Mouse (Mus musculus): ENCODE measurements around the gene Sertad4. TPM values are rescaled to one million over a fixed set of nuclear protein-coding genes. Genes with fewer than 3 reads are reported as not detected.

The Sertad4 gene
- 10 to 100 TPM; 11.1 to 17.6 TPM for total RNA-seq (2021)

DNA sequence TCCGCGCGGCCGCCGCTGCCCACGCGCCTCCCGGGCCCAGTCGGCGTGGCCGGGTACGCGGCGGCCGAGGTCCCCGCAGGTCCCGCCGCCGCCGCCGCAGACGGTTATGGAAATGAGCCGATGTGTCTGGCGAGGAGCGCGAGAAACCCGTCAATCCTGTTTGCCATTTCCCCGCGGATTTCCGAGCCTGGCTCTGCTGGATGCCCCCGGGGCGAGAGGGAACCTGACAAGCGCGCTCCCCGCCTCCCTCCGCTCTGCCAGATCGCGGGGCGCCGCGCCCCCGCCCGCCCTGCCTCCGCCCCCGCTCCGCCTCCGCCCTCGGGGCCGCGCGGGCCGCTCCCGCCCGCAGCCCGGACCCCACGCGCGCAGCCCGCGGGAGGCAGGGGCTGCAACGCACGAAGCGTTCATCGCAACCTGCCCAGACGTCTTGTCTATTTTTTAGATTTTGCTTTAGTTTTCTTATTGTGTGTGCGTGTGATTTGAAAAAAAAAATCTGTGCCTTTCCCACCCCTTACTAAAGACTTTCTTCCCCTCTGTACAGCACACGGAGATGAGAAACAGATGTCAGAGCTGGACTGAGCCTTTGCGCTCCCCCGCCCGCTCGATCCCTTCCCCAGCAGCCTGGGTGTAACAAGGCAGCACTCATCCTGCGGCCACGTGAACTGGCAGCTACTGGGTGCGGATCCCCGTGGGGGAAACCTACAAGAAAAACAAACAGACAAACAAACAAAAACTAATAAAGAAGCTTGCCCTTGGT is at the start of gene Sertad4:
TSS of gene Sertad4 (minus strand) at position 283 of the 757 bp plus-strand sequence.
- DNase-seq (ENCODE audit: low spot score in 2 of 2), result peak; percentile 35 to 55
- intact Hi-C loops (cut with DNase I), result loop anchor here (2.0 kb wide), 1 partner anchor 21 kb away; no protein-coding TSS in a partner anchor

DNA sequence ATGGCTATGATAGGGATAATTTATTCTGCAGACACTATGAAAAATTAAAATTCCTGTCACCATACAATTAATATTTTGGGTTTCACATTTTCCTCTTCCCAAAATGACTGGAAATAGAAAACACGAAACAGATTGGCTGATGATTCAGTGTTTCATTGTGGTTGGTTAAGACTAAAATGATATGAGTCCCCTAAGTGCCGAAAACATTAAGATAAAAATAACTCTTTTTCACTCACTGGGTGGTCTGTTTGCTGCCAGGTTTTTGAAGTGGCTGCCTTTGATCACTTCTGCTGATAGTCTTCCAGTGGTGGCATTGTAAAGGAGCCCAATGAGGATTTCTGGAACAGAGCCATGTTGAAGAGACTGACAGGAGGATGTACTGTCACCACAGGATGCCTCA is 46.0 kb upstream of the Sertad4 start:
- no peak for DNase-seq (ENCODE audit: low spot score in 2 of 2)
- intact Hi-C loops (cut with DNase I), result no loop called here

- intact Hi-C loops (cut with DNase I), result no loop called here
- DNase-seq (ENCODE audit: low spot score in 2 of 2), result no peak
Measured at GRCm38 (mm10) chr1:192900913-192901312, 45.4 kb upstream of the Sertad4 start.

- intact Hi-C loops (cut with DNase I), result no loop called here
- no peak for DNase-seq (ENCODE audit: low spot score in 2 of 2)
Measured at GRCm38 (mm10) chr1:192898742-192899141, 43.2 kb upstream of the Sertad4 start.

DNA sequence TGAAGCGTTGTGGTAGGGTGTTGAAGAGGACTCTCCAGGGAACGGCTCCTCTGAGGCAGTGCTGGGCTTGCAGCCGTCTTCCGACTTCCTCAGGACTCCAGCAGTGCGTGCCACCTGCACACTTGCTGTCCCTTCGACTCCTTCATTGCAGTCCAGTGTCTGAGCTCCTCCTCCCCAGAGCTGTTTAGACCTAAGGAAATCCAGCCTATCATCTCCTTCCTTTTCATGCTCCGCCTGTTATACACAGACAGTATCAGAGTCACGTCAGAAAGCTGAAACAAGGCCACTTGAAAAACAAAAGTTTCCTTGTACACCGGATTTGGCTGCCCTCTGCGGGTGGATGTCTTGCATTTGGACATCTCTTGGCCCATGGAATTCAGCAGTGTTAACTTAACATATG is 41.7 kb upstream of the Sertad4 start:
- intact Hi-C loops (cut with DNase I), result no loop called here
- DNase-seq (ENCODE audit: low spot score in 2 of 2), result no peak

DNA sequence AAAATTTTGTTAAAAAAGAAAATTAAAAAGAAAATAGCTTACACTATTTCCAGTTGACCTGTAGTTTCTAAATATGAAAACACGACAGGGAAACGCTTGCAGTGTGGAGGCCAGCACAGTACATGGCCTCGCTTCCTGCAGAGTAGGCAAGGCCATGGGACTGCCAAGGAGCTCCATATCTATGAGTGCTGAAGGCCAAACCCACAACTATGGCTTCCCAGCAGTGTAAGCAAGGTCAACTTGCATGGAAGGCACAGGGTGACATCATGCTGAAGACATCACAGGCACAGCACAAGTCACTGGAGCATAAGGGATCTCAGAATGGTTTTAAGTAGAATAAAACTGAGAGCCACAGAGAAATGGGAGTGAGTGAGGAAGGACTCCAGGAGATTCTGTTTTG is 40.5 kb upstream of the Sertad4 start:
- DNase-seq (ENCODE audit: low spot score in 2 of 2), result no peak
- intact Hi-C loops (cut with DNase I), result no loop called here

GRCm38 (mm10) chr1:192890716-192891115 is 35.2 kb upstream of the Sertad4 start:
- intact Hi-C loops (cut with DNase I), result no loop called here
- DNase-seq (ENCODE audit: low spot score in 2 of 2), result no peak

GRCm38 (mm10) chr1:192882617-192883295 is 27.2 kb upstream of the Sertad4 start:
- intact Hi-C loops (cut with DNase I), result no loop called here

GRCm38 (mm10) chr1:192880130-192880529 is 24.6 kb upstream of the Sertad4 start:
- DNase-seq (ENCODE audit: low spot score in 2 of 2), result no peak
- intact Hi-C loops (cut with DNase I), result no loop called here

More at GRCm38 (mm10) chr1:192882617-192883295, 27.2 kb upstream of the Sertad4 start:
- DNase-seq (ENCODE audit: low spot score in 2 of 2), result no peak

DNA sequence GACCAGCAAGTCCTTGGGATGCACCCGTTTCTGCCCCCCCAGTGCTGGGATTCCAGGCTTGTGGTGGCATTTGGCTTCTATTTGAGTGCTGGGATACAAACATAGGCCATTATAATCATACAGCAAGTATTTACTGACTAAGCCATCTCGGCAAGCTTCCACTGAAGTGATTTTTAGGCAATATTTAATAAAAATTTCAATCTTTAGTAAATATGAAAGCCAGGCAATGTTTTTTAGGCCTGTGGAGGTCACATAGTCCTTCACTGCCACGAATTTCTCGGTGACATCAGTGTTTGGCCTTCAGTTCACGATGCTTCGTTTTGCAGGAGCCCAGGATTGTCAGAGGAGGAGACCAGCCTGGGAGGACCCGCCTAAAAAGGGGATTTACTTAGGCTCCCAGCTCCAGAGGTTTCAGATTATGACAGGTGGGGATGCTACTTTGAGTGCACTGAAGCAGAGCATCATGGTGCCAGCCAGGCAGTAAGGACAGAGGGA is 23.6 kb upstream of the Sertad4 start:
- no peak for DNase-seq (ENCODE audit: low spot score in 2 of 2)
- intact Hi-C loops (cut with DNase I), result no loop called here

DNA sequence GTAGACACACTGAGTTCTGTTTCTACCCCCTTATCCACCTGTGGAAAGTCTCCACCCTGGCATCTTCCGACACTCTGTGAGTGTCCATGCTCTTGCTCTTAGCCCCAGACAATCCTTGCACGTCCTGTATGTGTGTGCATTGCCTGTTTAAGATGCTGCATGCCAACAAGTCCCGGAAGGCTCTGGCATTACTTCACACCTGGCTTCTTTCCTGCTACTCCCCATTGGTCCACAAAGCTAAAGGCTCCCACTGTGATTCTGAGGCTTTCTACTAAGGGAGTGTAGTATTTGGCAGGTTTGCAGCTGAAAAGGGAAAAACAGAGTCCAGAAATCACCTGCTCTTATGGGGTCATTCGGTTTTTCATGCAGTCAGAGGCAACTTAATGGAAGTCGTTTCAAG is 17.3 kb upstream of the Sertad4 start:
- no peak for DNase-seq (ENCODE audit: low spot score in 2 of 2)

DNA sequence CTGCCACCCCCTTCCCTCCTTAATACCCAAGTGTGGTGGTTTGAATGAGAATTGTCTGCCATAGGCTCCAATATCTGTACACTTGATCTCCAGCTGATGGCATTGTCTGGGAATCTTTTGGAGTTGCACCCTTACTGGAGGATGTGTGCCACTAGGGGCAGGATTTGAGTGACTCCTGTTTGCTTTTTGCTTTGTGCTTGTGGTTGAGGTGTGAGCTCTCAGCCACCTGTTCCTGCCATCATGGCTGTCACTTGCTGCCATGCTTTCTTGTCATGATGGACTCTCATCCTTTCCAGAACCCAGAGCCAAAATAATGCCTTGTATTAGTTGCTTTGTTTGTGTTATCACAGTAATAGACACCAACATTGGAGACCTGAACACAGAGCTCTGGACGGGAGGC is 14.2 kb upstream of the Sertad4 start:
- intact Hi-C loops (cut with DNase I), result no loop called here
- no peak for DNase-seq (ENCODE audit: low spot score in 2 of 2)

More for the DNA sequence above, 17.3 kb upstream of the Sertad4 start:
- intact Hi-C loops (cut with DNase I), result no loop called here

DNA sequence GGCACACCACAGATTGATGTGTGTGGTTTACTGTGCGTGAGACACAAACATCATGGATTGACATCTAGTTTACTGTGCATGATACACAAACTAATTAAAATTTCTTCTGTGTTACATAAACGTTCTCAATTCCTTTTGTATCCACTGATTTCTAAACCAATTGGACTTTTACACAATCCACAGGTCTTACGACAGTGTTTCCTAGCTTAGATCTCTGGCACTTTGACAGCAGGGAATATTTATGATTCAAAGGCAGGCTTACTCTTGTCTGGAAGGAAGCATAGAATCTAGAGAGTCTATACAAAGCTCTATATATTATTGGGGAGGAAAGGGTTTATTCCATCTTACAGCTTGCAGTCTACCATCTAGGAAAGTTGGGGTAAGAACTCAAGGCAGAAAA is 8.9 kb upstream of the Sertad4 start:
- intact Hi-C loops (cut with DNase I), result no loop called here
- DNase-seq (ENCODE audit: low spot score in 2 of 2), result no peak

DNA sequence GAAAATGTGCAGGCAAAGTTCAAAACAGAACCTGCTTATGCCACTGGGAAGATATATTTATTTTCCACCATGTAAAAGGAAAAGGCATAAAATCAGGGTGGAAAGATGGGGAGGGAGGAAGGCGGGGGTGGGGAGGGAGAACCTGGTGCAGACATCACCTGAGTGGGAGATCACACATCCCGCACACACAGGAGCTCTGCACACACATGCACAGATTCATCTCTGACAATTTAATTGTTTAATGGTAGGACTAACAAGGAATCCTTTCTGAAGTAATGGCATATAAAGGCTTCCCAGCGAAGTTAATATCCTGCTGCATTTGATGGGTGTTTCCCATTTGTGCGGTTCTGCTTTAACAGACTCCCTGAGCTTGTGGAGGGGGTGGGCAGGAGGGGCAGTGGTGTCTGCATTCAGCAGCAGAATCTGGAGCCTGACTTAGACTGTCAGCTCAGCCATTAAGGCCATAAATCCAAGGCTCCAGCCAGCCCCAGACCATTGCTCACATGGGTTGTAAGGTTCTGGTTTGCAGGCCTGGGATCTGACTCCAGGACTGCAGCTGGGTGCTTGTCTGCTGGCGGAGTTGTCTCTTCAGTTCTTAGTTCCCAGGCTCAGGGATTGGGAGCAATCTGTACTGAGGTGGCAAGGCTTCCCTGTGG is 5.9 kb upstream of the Sertad4 start:
- intact Hi-C loops (cut with DNase I), result no loop called here
- no peak for DNase-seq (ENCODE audit: low spot score in 2 of 2)

DNA sequence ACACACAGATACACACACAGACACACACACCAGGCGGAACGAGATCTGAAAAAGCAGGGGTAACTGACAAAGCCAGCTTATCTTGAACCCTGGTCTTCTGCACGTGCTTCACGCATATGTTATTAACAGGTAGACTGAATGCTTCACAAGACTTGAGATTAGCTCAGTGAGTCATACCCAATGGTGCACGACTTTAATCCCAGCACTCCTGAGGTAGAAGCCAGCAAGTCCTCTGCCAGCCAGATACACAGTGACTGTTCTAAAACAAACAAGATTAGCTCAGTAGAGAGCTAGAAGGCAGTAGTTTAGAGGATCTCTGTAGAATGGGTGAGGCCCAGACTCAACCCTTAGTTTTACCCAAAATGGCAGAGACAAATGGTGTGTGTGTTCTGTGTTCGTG is 4.7 kb upstream of the Sertad4 start:
- DNase-seq (ENCODE audit: low spot score in 2 of 2), result no peak
- intact Hi-C loops (cut with DNase I), result no loop called here

GRCm38 (mm10) chr1:192857582-192857981 is 2.0 kb upstream of the Sertad4 start:
- DNase-seq (ENCODE audit: low spot score in 2 of 2), result no peak
- intact Hi-C loops (cut with DNase I), result no loop called here

DNA sequence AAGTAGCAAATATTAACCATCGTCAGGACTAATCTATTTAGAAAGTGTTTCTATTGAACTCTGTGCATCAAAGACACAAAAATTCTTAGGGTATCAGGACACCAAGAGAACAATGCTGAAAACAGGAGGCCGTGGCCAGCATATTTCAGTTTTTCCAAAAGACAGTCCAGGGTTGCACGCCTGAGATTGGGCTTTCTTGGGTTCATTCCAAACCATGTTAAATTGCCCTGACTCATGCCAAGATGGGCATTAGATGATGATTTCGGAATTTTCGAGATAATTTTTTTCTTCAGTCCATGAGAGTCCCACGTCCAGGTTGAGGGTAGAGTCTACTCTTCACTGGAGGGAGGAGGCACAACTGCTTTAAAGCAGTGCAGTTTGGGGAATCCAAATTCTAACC is 1.4 kb upstream of the Sertad4 start:
- no peak for DNase-seq (ENCODE audit: low spot score in 2 of 2)
- intact Hi-C loops (cut with DNase I), result no loop called here

DNA sequence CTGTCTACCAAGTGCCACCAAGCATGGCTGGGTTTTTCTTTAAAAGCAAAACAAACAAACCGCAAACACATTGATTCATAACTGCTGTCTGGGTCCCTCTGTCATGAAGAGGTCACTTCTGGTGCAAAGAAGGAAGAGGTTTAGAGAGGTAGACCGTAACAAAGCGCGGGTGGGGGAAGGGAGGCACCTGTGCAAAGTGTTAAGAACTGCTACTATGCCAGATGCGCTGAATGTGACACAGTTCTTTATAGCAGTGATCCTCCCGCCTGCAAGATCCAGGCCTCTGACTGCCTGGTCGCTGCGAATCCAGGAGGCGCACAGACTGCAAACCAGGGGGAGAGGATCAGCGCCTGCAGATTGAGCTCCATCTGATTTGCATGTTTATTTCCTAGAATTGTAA is 855 bp upstream of the Sertad4 start:
- DNase-seq (ENCODE audit: low spot score in 2 of 2), result no peak
- intact Hi-C loops (cut with DNase I), result no loop called here

- peak; percentile 45 to 72 for DNase-seq (ENCODE audit: low spot score in 2 of 2)
- intact Hi-C loops (cut with DNase I), result loop anchor here (2.0 to 5.0 kb wide), 2 partner anchors 20 to 68 kb away; no protein-coding TSS in a partner anchor
Measured at GRCm38 (mm10) chr1:192854819-192855271, 711 bp downstream of the Sertad4 start.

Measured in left cerebral cortex, postnatal 36 days (tissue).